Mouse (Mus musculus): ENCODE data around the gene Smyd2. TPM values are rescaled to one million over a fixed set of nuclear protein-coding genes. Genes with fewer than 3 reads are reported as not detected.

Gene Smyd2
- polyA plus RNA-seq, 1 experiment from 2014 or later: 96.4 TPM

DNA sequence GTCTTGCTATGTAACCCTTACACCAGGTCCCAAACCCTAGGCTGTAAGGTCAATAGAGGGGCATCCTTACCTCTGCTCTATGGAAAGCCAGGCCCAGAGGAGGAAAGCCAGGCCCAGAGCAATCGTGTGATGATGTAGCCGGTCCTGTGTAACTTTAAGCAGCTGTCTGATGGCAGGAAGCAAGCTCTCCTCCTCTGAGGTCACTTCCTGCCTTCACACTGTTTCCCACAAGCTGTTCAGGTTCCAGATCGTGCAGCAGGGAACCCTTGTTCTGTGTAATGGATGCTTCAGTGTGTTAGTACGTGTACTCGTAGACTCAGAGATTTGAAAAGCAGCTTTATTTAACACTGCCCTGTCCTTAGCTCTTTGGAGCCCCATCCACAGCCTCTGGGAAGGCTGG lies 55.1 kb downstream of the Smyd2 start:
- ATAC-seq (ENCODE audit: insufficient number of reproducible peaks, insufficient read depth, low FRiP score, low read depth): peak; percentile 19; the same call in 1 of the 2 replicates

DNA sequence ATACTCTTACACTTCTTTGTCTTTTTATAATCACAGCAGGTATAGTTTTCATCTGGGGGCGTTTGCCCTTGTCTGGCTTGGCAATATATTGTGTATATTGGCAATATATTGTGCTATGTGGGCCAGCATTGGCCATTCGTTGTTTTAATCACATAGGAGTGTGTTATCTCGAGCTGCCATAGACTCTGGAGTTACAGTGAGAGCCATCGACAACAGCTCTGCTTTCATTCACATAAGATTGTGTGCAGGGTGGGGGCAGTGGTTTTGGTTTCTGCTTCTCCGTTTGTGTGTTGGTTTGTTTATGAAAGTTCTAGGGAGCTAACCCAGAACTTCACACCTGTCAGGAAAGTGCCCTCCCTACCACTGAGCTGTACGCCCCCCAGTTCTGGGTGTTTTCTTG lies 55.5 kb downstream of the Smyd2 start:
- WGBS: 68% methylated on average over 6 of the region's 6 CpGs
- peaks cover 35% of the 10 kb centered on the region; the same call in 1 of the 2 replicates for H3K36me3 ChIP-seq (ENCODE audit: control insufficient read depth, insufficient read depth, low read length)
- H3K4me3 ChIP-seq (ENCODE audit: low read depth, low read length): no peak overlapping the region
- H3K9ac ChIP-seq (replicated peaks; ENCODE audit: low read depth, low read length): no peak overlapping the region
- H3K9me3 ChIP-seq (ENCODE audit: control insufficient read depth, low read depth, low read length): no peaks in the 10 kb centered on the region
- H3K27me3 ChIP-seq (ENCODE audit: control insufficient read depth, insufficient read depth, low read length): no peaks in the 10 kb centered on the region
- no peak overlapping the region for H3K4me2 ChIP-seq (replicated peaks; ENCODE audit: low read depth, low read length)
- peak overlapping the region; percentile 74; the same call in 1 of the 2 replicates for H3K27ac ChIP-seq (ENCODE audit: low read length)
- peaks cover 8% of the 10 kb centered on the region for H3K4me1 ChIP-seq (ENCODE audit: control insufficient read depth, insufficient read depth, low read length)
- no peak for ATAC-seq (ENCODE audit: insufficient number of reproducible peaks, insufficient read depth, low FRiP score, low read depth)

More for the DNA sequence above, 55.1 kb downstream of the Smyd2 start:
- no peak overlapping the region for H3K4me3 ChIP-seq (ENCODE audit: low read depth, low read length)
- 37% methylated on average over 5 of the region's 5 CpGs for WGBS
- peaks cover 35% of the 10 kb centered on the region; the same call in 1 of the 2 replicates for H3K36me3 ChIP-seq (ENCODE audit: control insufficient read depth, insufficient read depth, low read length)
- H3K4me1 ChIP-seq (ENCODE audit: control insufficient read depth, insufficient read depth, low read length): peaks cover 8% of the 10 kb centered on the region
- H3K27me3 ChIP-seq (ENCODE audit: control insufficient read depth, insufficient read depth, low read length): no peaks in the 10 kb centered on the region
- H3K9me3 ChIP-seq (ENCODE audit: control insufficient read depth, low read depth, low read length): no peaks in the 10 kb centered on the region
- no peak overlapping the region for H3K4me2 ChIP-seq (replicated peaks; ENCODE audit: low read depth, low read length)
- H3K9ac ChIP-seq (replicated peaks; ENCODE audit: low read depth, low read length): no peak overlapping the region
- peak overlapping the region; percentile 74; the same call in 1 of the 2 replicates for H3K27ac ChIP-seq (ENCODE audit: low read length)

DNA sequence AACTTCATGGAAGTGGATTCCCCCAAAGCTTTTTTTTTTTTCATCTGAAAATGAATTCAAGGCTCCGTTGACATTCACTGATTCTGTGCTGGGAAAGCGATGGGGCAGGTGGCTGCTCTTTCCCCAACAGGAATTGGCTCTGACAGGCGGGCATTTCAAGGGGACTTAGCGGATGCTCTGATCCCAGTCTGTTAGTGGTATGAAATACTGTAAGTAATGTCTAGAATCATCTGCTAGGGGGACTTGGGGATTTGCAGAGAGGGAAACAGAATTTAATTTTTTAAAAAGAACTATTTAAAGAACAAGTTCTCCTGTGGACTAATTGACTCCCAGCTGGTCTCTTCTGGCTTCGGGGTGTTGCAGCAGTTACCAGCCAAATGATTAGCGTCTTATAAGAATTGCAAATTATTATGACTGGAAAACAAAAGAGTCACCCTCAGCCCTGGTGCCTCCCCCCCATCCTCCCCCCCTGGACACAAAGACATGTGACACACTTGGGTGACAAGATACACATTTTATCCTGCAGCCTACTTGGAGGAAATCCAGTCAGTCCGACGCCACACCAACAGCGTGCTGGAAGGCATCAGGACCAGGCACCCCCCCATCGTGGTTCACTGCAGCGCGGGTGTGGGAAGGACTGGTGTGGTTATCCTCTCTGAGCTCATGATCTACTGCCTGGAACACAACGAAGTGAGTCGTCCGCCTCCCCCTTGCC lies 57.2 kb downstream of the Smyd2 start:
- 85% methylated on average over 15 of the region's 15 CpGs for WGBS
- ATAC-seq (ENCODE audit: insufficient number of reproducible peaks, insufficient read depth, low FRiP score, low read depth): no peak
- H3K27ac ChIP-seq (ENCODE audit: low read length): no peak overlapping the region
- H3K4me1 ChIP-seq (ENCODE audit: control insufficient read depth, insufficient read depth, low read length): peaks cover 8% of the 10 kb centered on the region
- no peak overlapping the region for H3K4me3 ChIP-seq (ENCODE audit: low read depth, low read length)
- no peaks in the 10 kb centered on the region for H3K9me3 ChIP-seq (ENCODE audit: control insufficient read depth, low read depth, low read length)
- H3K36me3 ChIP-seq (ENCODE audit: control insufficient read depth, insufficient read depth, low read length): peaks cover 23% of the 10 kb centered on the region; the same call in 1 of the 2 replicates
- H3K9ac ChIP-seq (replicated peaks; ENCODE audit: low read depth, low read length): no peak overlapping the region
- H3K27me3 ChIP-seq (ENCODE audit: control insufficient read depth, insufficient read depth, low read length): no peaks in the 10 kb centered on the region
- no peak overlapping the region for H3K4me2 ChIP-seq (replicated peaks; ENCODE audit: low read depth, low read length)

DNA sequence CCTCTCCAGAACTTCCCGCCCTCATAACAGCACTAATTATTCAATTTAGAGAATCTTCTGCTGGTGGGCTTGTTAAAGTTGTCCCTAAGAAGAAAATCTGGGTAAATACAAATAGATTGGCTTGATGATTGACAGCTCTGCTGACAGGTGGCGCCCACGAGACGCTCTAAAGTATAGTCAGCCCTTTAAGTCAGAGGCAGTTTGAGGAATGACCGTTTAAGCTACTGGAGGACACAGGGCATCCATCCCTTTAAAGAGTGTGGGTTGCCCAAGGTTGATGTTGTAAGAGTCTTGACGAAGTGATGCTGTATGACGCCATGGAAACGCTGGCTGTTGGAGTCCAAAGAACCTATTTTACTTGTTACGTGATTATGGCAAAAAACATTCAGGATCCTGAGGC lies 57.9 kb downstream of the Smyd2 start:
- H3K4me2 ChIP-seq (replicated peaks; ENCODE audit: low read depth, low read length): no peak overlapping the region
- no peak for ATAC-seq (ENCODE audit: insufficient number of reproducible peaks, insufficient read depth, low FRiP score, low read depth)
- H3K27ac ChIP-seq (ENCODE audit: low read length): no peak overlapping the region
- peaks cover 21% of the 10 kb centered on the region; the same call in 1 of the 2 replicates for H3K36me3 ChIP-seq (ENCODE audit: control insufficient read depth, insufficient read depth, low read length)
- peaks cover 8% of the 10 kb centered on the region for H3K4me1 ChIP-seq (ENCODE audit: control insufficient read depth, insufficient read depth, low read length)
- H3K9ac ChIP-seq (replicated peaks; ENCODE audit: low read depth, low read length): no peak overlapping the region
- H3K4me3 ChIP-seq (ENCODE audit: low read depth, low read length): no peak overlapping the region
- whole genome bisulfite sequencing: 76% methylated on average over 9 of the region's 9 CpGs
- H3K27me3 ChIP-seq (ENCODE audit: control insufficient read depth, insufficient read depth, low read length): no peaks in the 10 kb centered on the region
- no peaks in the 10 kb centered on the region for H3K9me3 ChIP-seq (ENCODE audit: control insufficient read depth, low read depth, low read length)

DNA sequence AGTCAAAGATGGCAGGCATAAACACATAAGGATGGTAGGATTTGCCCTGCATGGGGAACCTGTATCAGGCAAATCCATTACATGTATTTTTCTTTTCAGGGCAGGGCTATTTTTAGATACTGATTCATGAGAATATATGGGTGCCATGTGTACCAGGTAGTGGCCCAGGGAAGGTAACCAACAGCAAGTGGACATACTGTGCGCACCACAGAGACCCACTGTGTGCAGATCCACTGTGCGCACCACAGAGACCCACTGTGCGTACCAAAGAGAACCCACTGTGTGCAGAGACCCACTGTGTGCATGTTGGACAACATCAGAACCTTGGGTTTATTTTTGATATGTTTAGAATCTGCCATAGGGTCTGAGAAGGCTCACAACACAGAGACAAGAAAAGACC lies 58.4 kb downstream of the Smyd2 start:
- ATAC-seq (ENCODE audit: insufficient number of reproducible peaks, insufficient read depth, low FRiP score, low read depth): no peak
- Histone ChIP-seq H3K4me3 (ENCODE audit: low read depth, low read length) (no peak overlapping the region), H3K9ac (replicated peaks; ENCODE audit: low read depth, low read length) (no peak overlapping the region), H3K27me3 (ENCODE audit: control insufficient read depth, insufficient read depth, low read length) (no peaks in the 10 kb centered on the region), H3K27ac (ENCODE audit: low read length) (no peak overlapping the region), H3K4me2 (replicated peaks; ENCODE audit: low read depth, low read length) (no peak overlapping the region), H3K4me1 (ENCODE audit: control insufficient read depth, insufficient read depth, low read length) (peaks cover 8% of the 10 kb centered on the region), H3K36me3 (ENCODE audit: control insufficient read depth, insufficient read depth, low read length) (peaks cover 21% of the 10 kb centered on the region; the same call in 1 of the 2 replicates), H3K9me3 (ENCODE audit: control insufficient read depth, low read depth, low read length) (no peaks in the 10 kb centered on the region)
- WGBS: 95% methylated on average over 3 of the region's 3 CpGs

DNA sequence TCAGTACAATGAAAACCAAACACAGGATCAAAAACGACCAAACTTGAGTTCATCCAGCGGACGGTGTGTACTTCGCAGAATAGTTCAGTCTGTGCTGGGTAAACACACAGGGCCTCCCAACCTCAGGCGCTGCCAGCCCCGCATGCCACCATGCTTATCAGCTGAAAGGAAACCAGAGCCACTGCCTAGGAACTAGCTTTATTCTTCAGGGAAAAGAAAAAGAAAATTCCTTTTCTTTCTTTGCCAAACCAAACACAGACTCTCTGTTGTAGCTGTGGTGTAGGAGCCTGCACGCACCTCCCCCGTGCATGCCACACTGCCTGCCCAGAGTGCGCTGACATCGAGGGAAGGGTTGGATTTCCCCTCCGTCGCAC lies 61.2 kb downstream of the Smyd2 start:
- H3K9me3 ChIP-seq (ENCODE audit: control insufficient read depth, low read depth, low read length): no peaks in the 10 kb centered on the region

DNA sequence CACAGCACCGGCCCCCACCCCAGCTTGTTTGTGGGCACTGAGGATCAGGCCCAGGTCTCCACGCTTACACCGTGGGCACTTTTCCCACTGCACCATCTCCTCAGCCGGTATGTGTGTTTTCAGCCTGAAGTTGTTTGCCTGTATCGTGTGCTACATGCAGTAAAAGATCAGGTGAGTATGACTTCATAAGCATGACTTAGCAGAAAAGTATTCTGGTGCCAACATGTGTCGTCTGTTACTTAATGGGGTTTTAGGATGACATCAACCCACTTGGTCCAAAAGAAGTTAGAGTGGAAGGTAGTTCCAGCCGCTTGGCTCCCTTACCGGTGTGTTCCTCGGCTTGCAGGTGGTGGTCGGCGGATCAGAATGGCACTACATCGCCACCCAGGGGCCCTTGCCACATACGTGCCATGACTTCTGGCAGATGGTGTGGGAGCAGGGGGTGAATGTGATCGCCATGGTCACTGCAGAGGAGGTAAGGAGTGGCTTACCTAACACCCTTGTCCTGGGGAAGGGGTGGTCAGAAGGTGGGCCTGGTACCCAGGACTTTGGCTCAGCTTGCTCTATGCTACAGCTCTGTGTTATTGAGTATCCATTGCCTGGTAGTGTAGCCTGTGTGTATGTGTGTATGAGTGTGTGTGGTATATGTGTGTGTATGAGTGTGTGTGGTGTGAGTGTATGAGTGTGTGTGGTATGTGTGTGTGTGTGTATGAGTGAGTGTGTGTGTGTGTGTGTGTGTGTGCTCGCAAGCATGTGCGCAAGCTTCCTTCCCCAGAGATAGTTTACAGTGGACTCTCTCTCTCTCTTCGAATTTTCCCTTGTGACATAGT lies 61.8 kb downstream of the Smyd2 start:
- no peak overlapping the region for H3K9ac ChIP-seq (replicated peaks; ENCODE audit: low read depth, low read length)
- peak; percentile 47; the same call in 1 of the 2 replicates for ATAC-seq (ENCODE audit: insufficient number of reproducible peaks, insufficient read depth, low FRiP score, low read depth)
- H3K9me3 ChIP-seq (ENCODE audit: control insufficient read depth, low read depth, low read length): no peaks in the 10 kb centered on the region
- peaks cover 18% of the 10 kb centered on the region; the same call in 1 of the 2 replicates for H3K36me3 ChIP-seq (ENCODE audit: control insufficient read depth, insufficient read depth, low read length)
- no peaks in the 10 kb centered on the region for H3K4me1 ChIP-seq (ENCODE audit: control insufficient read depth, insufficient read depth, low read length)
- no peak overlapping the region for H3K4me3 ChIP-seq (ENCODE audit: low read depth, low read length)
- H3K27ac ChIP-seq (ENCODE audit: low read length): peak overlapping the region; percentile 29; the same call in 1 of the 2 replicates
- no peaks in the 10 kb centered on the region for H3K27me3 ChIP-seq (ENCODE audit: control insufficient read depth, insufficient read depth, low read length)
- H3K4me2 ChIP-seq (replicated peaks; ENCODE audit: low read depth, low read length): no peak overlapping the region
- WGBS: 76% methylated on average over 17 of the region's 17 CpGs

More for the DNA sequence above, 61.2 kb downstream of the Smyd2 start:
- Histone ChIP-seq H3K27ac (ENCODE audit: low read length) (peak overlapping the region; percentile 29; the same call in 1 of the 2 replicates), H3K4me1 (ENCODE audit: control insufficient read depth, insufficient read depth, low read length) (no peaks in the 10 kb centered on the region), H3K9ac (replicated peaks; ENCODE audit: low read depth, low read length) (no peak overlapping the region), H3K4me2 (replicated peaks; ENCODE audit: low read depth, low read length) (no peak overlapping the region), H3K27me3 (ENCODE audit: control insufficient read depth, insufficient read depth, low read length) (no peaks in the 10 kb centered on the region), H3K4me3 (ENCODE audit: low read depth, low read length) (no peak overlapping the region), H3K36me3 (ENCODE audit: control insufficient read depth, insufficient read depth, low read length) (peaks cover 24% of the 10 kb centered on the region; the same call in 1 of the 2 replicates)
- 54% methylated on average over 12 of the region's 12 CpGs for WGBS
- peak; percentile 84 for ATAC-seq (ENCODE audit: insufficient number of reproducible peaks, insufficient read depth, low FRiP score, low read depth)

DNA sequence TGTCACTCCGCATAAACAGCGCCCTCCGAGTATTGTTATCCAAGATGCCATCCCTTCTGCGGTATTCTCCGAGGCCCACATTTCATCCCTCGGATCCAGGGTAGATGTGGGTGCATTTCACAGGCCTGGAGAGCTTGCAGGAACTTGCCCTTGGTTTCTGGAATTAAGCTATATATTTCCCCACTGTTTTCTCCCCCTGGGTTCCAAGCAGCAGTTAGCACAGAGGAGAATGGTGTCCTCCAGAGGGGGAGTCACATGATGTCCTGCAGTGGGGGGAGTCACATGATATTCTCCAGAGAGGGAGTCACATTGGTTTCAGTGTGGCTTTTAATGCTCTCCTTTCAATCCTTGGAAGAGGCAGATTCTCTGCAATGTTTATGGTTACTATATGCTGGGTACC lies 63.8 kb downstream of the Smyd2 start:
- Histone ChIP-seq H3K9me3 (ENCODE audit: control insufficient read depth, low read depth, low read length) (no peaks in the 10 kb centered on the region), H3K4me2 (replicated peaks; ENCODE audit: low read depth, low read length) (no peak overlapping the region), H3K4me1 (ENCODE audit: control insufficient read depth, insufficient read depth, low read length) (no peaks in the 10 kb centered on the region), H3K9ac (replicated peaks; ENCODE audit: low read depth, low read length) (no peak overlapping the region), H3K27me3 (ENCODE audit: control insufficient read depth, insufficient read depth, low read length) (no peaks in the 10 kb centered on the region), H3K36me3 (ENCODE audit: control insufficient read depth, insufficient read depth, low read length) (peaks cover 14% of the 10 kb centered on the region; the same call in 1 of the 2 replicates), H3K27ac (ENCODE audit: low read length) (no peak overlapping the region), H3K4me3 (ENCODE audit: low read depth, low read length) (no peak overlapping the region)
- ATAC-seq (ENCODE audit: insufficient number of reproducible peaks, insufficient read depth, low FRiP score, low read depth): no peak
- WGBS: 91% methylated on average over 6 of the region's 6 CpGs
